Mouse (Mus musculus) mesoderm, embryonic 11.5 days (tissue): ENCODE measurements around the gene Ahsa1.
"Not testable (repeated sequence)": the region's sequence is repeated elsewhere in the genome, so short reads cannot be mapped to it uniquely, and the experiment has no call there.

Experiments used
- DNase-seq: peaks from one replicate; pipeline ENCODE4 v3.0.0-alpha.2; 2012; ENCODE audit warnings: low read depth, low spot score

The Ahsa1 gene

DNA sequence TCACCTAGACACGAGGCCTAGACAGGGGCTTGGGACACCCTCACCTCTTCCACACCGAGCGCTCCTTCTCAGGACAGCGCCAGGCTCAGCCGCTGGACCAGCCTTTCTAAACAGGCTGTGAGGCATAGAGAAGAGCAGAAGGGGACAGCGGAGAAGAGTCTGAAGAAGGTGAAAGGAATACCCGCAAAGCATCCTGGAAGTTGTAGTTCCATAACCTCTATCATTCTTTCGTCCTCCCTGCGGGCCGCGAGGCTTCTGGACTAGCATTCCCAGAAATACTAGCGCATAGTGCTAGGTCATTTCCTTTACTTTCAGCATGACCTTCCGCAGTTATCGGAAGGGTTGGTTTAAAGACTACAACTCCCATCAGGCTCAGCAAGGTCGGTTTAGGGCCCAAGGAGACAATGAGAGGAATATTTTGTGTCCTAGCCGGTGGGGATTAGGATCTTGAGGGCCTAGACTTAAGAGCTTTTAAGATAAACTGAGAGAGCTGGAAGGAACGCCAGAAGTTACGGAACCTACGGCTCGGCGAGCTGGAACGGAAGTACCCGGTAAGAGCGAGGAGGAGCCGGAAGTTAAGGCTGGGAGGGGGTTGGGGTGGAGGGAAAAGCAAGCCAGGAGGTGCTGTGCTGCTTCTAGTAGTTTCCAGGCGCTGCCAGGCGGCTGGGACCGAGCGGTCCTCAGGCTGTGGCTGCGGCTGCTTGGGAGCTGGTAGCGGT, at the start of gene Ahsa1, which contains the start of gene Vipas39:
Gene Ahsa1 (plus strand): TSS at position 372 of the 719 bp plus-strand sequence.
Gene Vipas39 (minus strand): TSS at position 149 of the 719 bp plus-strand sequence.
- DNase-seq, result peak; percentile 96

DNA sequence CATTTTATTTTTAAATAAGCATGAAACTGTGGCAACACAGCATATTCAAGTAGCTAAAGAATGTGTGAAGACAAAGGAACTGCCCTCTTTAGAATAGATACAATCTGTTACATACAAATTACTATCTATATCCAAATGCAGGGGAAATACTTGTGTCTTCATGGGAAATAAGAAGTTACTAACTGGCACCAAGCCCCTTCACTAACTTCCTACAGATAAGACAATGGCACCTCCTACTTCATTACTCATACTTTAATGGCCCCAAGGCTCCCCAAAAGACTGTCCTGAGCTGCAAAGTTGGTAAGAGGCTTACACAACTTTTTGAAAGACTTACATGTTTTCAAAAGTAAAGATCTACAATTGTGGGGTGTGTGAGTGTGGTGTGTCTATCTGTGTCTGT, 48.7 kb upstream of the Ahsa1 start:
- no peak for DNase-seq

DNA sequence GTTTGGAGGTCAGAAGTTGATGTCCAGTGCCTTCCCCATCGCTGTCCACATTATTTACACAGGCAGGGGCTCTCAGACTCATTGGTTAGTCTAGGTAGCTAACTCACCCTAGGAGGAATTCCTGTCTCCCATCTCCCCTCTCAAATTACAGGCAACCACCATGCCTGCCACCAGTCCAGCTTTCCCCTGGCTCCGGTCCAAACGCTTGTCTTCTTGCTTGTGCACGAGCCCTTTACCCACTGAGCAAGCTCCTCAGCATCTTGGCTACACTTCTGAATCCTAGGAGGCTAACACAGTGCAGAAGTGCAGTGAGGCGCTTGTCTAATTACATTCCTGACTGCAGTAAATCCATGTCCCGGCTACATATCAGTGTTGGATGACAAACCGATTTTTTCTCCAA, 46.9 kb upstream of the Ahsa1 start:
- peak; percentile 23 for DNase-seq

- no peak for DNase-seq
Observed at GRCm38 (mm10) chr12:87224950-87225349, 41.3 kb upstream of the Ahsa1 start.

DNA sequence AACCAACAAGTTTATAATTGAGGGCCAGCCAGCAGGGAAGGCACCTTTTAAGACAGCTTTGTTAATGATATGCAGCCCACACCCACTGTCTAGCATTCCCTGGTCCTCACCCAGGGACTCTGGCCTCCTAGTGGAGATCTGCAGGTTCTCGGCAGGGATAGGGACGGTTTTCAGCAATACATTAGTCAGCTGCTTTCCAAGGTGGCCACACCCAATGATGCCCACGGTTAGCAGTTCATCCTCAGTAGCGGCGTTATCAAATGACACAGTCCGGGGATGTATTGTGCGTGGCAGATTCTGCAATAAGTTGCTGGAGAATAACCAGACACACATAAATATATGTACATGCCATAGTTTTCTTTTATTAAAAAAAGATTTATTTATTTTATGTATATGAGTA, 39.5 kb upstream of the Ahsa1 start:
- peak; percentile 4 for DNase-seq

DNA sequence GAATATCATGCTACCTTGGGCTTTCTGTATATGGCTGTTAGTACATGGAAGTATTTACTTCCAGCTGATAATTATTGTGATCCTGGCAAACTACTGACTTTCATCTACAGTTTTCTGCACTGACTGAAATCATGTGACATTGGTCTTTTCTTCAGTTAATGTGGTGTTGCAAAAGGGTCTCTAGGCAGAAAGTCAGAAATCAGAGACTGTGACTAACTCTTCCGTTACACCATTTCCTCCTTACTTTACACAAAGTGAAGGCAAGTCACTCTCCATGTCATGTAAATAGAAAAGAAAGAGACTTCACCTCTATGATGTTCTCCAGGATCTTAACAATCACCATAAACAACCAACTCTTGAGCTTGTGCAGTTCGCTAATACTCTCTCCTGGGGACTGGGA, 36.6 kb upstream of the Ahsa1 start:
- no peak for DNase-seq

GRCm38 (mm10) chr12:87230379-87230895, 35.8 kb upstream of the Ahsa1 start:
- no peak for DNase-seq

GRCm38 (mm10) chr12:87236882-87237483, 29.3 kb upstream of the Ahsa1 start:
- no peak for DNase-seq

DNA sequence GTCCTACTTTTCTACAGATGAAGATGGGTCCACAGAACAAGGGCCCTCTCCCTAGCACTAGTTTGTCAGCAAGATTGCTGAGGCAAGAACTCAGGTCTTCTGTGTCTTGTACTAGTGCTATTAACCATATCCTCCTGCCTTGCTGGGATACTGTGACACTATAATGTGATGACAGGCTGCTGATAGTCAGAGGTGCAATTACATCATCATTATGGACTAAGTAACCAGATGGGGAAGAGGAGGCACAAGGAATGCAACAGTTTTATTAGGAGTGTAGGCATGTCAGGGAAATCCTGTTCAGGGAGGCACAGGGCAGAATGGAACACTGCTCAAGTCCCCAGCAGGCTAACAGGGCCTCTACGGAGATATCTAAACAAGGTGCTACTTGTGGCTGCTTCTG, 27.6 kb upstream of the Ahsa1 start, which contains the start of gene Noxred1:
Gene Noxred1 (minus strand): TSS at position 101 of the 400 bp plus-strand sequence.
- DNase-seq, result no peak

GRCm38 (mm10) chr12:87250161-87250560, 16.1 kb upstream of the Ahsa1 start:
- no peak for DNase-seq

GRCm38 (mm10) chr12:87253878-87254277, 12.4 kb upstream of the Ahsa1 start:
- no peak for DNase-seq

- DNase-seq, result no peak
Observed at GRCm38 (mm10) chr12:87256629-87257028, 9.7 kb upstream of the Ahsa1 start.

GRCm38 (mm10) chr12:87260562-87260961, 5.7 kb upstream of the Ahsa1 start:
- no peak for DNase-seq

DNA sequence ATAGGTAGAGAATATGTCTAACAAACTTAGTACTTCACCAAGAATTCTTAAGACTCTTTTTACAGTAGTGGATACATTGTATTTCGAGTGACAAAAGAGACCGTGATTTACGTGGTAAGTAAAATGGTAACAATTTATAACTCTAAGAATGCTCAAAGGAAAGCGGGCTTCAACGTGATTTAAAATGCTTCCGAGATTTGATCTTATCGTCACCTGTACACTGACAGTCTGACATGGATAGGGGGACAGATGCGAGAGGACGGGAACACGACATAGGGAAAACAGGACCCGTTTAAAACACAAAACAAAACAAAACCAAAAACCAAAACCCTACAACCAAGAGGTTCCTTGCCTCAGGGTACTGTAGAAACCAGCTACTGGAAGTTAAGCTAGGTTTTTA, 835 bp upstream of the Ahsa1 start:
- peak; percentile 11 for DNase-seq

- no peak for DNase-seq
Observed at GRCm38 (mm10) chr12:87266827-87267603, 736 bp downstream of the Ahsa1 start.

DNA sequence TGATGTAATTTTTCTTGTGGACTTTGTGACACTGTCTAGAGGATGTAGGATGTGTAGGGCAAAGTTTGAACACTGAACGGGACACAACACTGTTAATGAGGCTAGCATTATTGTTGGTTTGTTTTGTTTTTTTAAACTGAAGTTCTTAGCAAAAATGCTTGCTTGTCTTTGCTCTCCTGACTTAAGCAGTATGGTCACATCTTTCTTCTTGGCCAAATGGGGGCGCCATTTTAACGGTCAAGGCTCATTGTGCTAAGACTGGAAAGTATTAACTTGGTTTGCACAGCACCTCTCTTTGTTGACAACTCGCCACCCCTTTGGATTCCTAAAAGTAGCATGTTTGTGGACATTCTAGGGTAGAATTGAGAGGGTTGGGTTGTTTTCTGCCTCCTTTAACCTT, 1.4 kb downstream of the Ahsa1 start:
- DNase-seq, result peak; percentile 41

DNA sequence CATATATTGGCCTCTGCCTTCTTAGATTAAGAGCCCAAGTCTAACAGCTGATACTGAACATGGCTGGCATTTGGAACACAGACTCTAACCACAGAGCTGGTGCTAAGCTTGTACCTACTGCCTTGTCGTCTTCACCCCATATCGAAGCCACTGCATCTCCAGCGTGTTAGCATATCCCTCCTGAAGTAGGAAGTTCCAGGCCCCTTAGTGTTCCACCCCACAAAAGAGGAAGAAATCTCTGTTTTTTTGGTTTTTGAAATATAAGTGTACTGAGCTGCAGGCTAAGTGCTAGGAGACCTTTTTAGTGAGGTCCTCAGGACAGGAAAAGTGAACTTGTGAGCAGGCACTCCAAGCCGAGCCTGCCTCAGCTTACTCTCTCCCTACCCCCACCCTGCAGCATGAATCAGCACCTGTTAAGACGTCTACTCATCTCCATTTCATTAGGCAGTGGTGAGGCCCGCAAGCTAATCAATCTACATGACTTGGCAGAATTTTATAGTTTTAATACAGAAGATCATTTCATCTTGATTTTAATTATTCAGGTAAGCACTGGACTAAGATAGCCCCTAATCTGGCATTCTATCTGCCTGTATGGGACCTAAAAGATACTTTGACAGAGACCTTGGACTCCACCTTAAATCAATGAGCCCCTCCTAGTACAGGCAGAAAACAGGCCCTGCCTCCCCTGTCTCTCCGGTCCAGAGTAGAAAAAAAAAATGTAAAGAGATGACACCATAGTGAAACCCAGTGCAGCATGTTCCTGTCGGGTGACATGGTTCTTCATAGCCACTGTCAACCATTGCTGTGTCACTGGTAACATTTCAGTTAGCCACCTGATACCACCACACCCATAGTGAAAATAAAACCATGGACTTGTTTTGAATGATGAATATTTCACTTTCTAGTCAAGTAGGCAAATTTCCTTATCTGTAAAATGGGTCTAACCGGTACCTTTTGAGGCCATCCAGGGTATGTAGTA, 8.9 kb downstream of the Ahsa1 start:
- no peak for DNase-seq

DNA sequence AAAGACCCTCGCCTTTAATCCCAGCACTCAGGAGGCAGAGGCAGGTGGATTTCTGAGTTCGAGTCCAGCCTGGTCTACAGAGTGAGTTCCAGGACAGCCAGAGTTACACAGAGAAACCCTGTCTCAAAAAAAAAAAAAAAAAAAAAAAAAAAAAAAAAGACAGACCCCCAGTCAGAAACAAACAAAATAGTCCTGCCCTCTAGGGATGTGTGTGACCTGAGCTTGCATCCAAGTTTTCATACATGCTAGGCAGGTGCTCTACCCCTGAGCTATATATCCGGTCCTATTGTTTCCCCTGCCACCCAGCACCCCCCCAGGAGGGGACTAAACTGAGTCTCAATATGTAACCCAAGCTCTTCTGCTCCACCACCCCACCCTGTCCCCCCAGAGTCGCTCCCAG, 11.0 kb downstream of the Ahsa1 start:
- not testable (repeated sequence) for DNase-seq

GRCm38 (mm10) chr12:87278118-87278730, 11.9 kb downstream of the Ahsa1 start:
- DNase-seq, result no peak

GRCm38 (mm10) chr12:87279350-87279749, 13.1 kb downstream of the Ahsa1 start:
- no peak for DNase-seq

GRCm38 (mm10) chr12:87279879-87280278, 13.6 kb downstream of the Ahsa1 start:
- DNase-seq, result no peak
